Mouse (Mus musculus) stomach, postnatal 0 days (tissue): ENCODE measurements around the gene Rufy3. TPM values are rescaled to one million over a fixed set of nuclear protein-coding genes. Genes with fewer than 3 reads are reported as not detected.

Source experiments
- ATAC-seq: fragments of 200-750 bp; cut with Nextera tagmentation; 2 replicates; pipeline ENCODE4 v1.8.0; 2017; ENCODE audit not compliant: low FRiP score, low TSS enrichment
- DNase-seq: peaks from one replicate; pipeline ENCODE4 v3.0.0-alpha.2; 2016; ENCODE audit warnings: low spot score
- H3K27ac ChIP-seq: fragments of 300-500 bp; sonication (generic); replicated peaks from 2 replicates; pipeline ENCODE4 v1.5.1; 2014; ENCODE audit warnings: mild to moderate bottlenecking, control low read depth
- H3K27me3 ChIP-seq: fragments of 300-500 bp; sonication (generic); 2 replicates; pipeline ENCODE4 v1.6.1; 2014; ENCODE audit warnings: low read length; ENCODE audit not compliant: control insufficient read depth, insufficient read depth
- H3K36me3 ChIP-seq: fragments of 300-500 bp; sonication (generic); 2 replicates; pipeline ENCODE4 v1.6.1; 2014; ENCODE audit warnings: low read length, mixed read lengths; ENCODE audit not compliant: control insufficient read depth, insufficient read depth
- H3K4me1 ChIP-seq: fragments of 300-500 bp; sonication (generic); replicated peaks from 2 replicates; pipeline ENCODE4 v1.6.1; 2014; ENCODE audit warnings: antibody characterized with exemption; ENCODE audit not compliant: control insufficient read depth, insufficient read depth
- H3K4me2 ChIP-seq: fragments of 300-500 bp; sonication (generic); replicated peaks from 2 replicates; pipeline ENCODE4 v1.6.1; 2014; ENCODE audit warnings: low read depth, mild to moderate bottlenecking, control low read depth, moderate library complexity
- H3K4me3 ChIP-seq: fragments of 300-500 bp; sonication (generic); 2 replicates; pipeline ENCODE4 v1.5.1; 2014; ENCODE audit warnings: low read depth, low read length, control low read depth
- H3K9ac ChIP-seq: fragments of 300-500 bp; sonication (generic); 2 replicates; pipeline ENCODE4 v1.6.1; 2014; ENCODE audit warnings: mild to moderate bottlenecking, low read length, control low read depth, mixed read lengths
- H3K9me3 ChIP-seq: fragments of 300-500 bp; sonication (generic); 2 replicates; pipeline ENCODE4 v1.6.1; 2016; ENCODE audit warnings: low read length; ENCODE audit not compliant: control insufficient read depth
- CTCF ChIP-seq: IDR thresholded peaks from 2 replicates; pipeline ENCODE4 v1.5.1; 2016; ENCODE audit warnings: antibody characterized with exemption, low read depth, mild to moderate bottlenecking, moderate library complexity
- EP300 ChIP-seq: optimal IDR thresholded peaks from 2 replicates; pipeline ENCODE3; 2016; ENCODE audit warnings: antibody characterized with exemption
- whole genome bisulfite sequencing: fragments of 180-500 bp; shearing (Covaris S2); extraction: QIAGEN DNeasy Blood & Tissue Kit; methylation state at CpG from one replicate; pipeline ENCODE4 v1.1.7; 2014; 5-methylcytosine and 5-hydroxymethylcytosine counted together
- polyA plus RNA-seq: library from polyadenylated mRNA; unstranded; fragments of >200 nt; fragmentation: Nextera tagmentation; extraction: Ambion mirVana; gene quantifications from 2 replicates; pipeline ENCODE4 v1.2.1, GENCODE M21; 2015

The Rufy3 gene
- 9.8 and 10.3 TPM in 2 replicates for polyA plus RNA-seq

GRCm38 (mm10) chr5:88564501-88565147 is at the start of gene Rufy3:
TSS of gene Rufy3 (plus strand) at chr5:88565040.
- WGBS: under 1% methylated on average over 49 of the region's 71 CpGs
- Histone ChIP-seq H3K27me3 (no peaks in the 10 kb centered on the region), H3K4me3 (peak within 1 kb of the TSS; percentile 88), H3K4me2 (peak within 1 kb of the TSS; percentile 69), H3K4me1 (peaks cover 3% of the 10 kb centered on the region), H3K27ac (peak within 1 kb of the TSS; percentile 92), H3K9me3 (no peaks in the 10 kb centered on the region), H3K9ac (peak within 1 kb of the TSS; percentile 79), H3K36me3 (no peaks in the 10 kb centered on the region)
- peak; percentile 93 for ATAC-seq
- peak; percentile 88 for DNase-seq
- peak; percentile 71 for TF ChIP-seq CTCF
- no peak for TF ChIP-seq EP300

GRCm38 (mm10) chr5:88519232-88519631 is 45.6 kb upstream of the Rufy3 start:
- ATAC-seq (no peak), DNase-seq (peak; percentile 15)
- H3K27ac ChIP-seq: no peak overlapping the region
- H3K9me3 ChIP-seq: no peaks in the 10 kb centered on the region
- H3K4me3 ChIP-seq: no peak overlapping the region
- no peaks in the 10 kb centered on the region for H3K27me3 ChIP-seq
- no peak overlapping the region for H3K4me2 ChIP-seq
- TF ChIP-seq EP300: no peak
- peak; percentile 86 for TF ChIP-seq CTCF
- H3K36me3 ChIP-seq: no peaks in the 10 kb centered on the region
- WGBS: 2% methylated on average over 2 of the region's 2 CpGs
- H3K4me1 ChIP-seq: no peaks in the 10 kb centered on the region
- H3K9ac ChIP-seq: no peak overlapping the region

GRCm38 (mm10) chr5:88527657-88528056 is 37.2 kb upstream of the Rufy3 start, which contains the start of gene Jchain:
TSS of gene Jchain (minus strand) at chr5:88527891.
- Histone ChIP-seq H3K27me3 (no peaks in the 10 kb centered on the region), H3K4me2 (no peak within 1 kb of the TSS), H3K9me3 (no peaks in the 10 kb centered on the region), H3K9ac (no peak within 1 kb of the TSS), H3K4me1 (no peaks in the 10 kb centered on the region), H3K36me3 (no peaks in the 10 kb centered on the region), H3K27ac (no peak within 1 kb of the TSS), H3K4me3 (no peak within 1 kb of the TSS)
- ATAC-seq: no peak
- TF ChIP-seq CTCF (no peak), EP300 (no peak)
- DNase-seq: no peak
- 87% methylated on average over 3 of the region's 3 CpGs for WGBS

GRCm38 (mm10) chr5:88530908-88531307 is 33.9 kb upstream of the Rufy3 start:
- no peaks in the 10 kb centered on the region for H3K36me3 ChIP-seq
- no peaks in the 10 kb centered on the region for H3K27me3 ChIP-seq
- H3K9ac ChIP-seq: no peak overlapping the region
- H3K4me1 ChIP-seq: no peaks in the 10 kb centered on the region
- no peak for TF ChIP-seq CTCF
- DNase-seq (no peak), ATAC-seq (peak; percentile 65; the same call in 1 of the 2 replicates)
- 0 out of 2 replicates have a peak overlapping the region, but pooled peaks have one; percentile 18 for H3K27ac ChIP-seq
- H3K4me3 ChIP-seq: no peak overlapping the region
- no peak overlapping the region for H3K4me2 ChIP-seq
- no peaks in the 10 kb centered on the region for H3K9me3 ChIP-seq
- WGBS: 41% methylated on average over 1 of the region's 1 CpGs

GRCm38 (mm10) chr5:88534697-88535096 is 30.1 kb upstream of the Rufy3 start:
- Histone ChIP-seq H3K9me3 (no peaks in the 10 kb centered on the region), H3K4me3 (no peak overlapping the region), H3K4me2 (no peak overlapping the region), H3K27ac (no peak overlapping the region), H3K4me1 (no peaks in the 10 kb centered on the region), H3K36me3 (no peaks in the 10 kb centered on the region), H3K9ac (no peak overlapping the region), H3K27me3 (no peaks in the 10 kb centered on the region)
- ATAC-seq: no peak
- DNase-seq: no peak
- TF ChIP-seq EP300 (no peak), CTCF (no peak)
- WGBS: 60% methylated on average over 3 of the region's 3 CpGs

GRCm38 (mm10) chr5:88540845-88541244 is 24.0 kb upstream of the Rufy3 start:
- ATAC-seq (no peak), DNase-seq (no peak)
- TF ChIP-seq CTCF: no peak
- TF ChIP-seq EP300: no peak

More at GRCm38 (mm10) chr5:88540845-88541244, 24.0 kb upstream of the Rufy3 start:
- H3K4me1 ChIP-seq: no peaks in the 10 kb centered on the region
- H3K9me3 ChIP-seq: no peaks in the 10 kb centered on the region
- H3K4me3 ChIP-seq: no peak overlapping the region
- no peak overlapping the region for H3K27ac ChIP-seq
- no peaks in the 10 kb centered on the region for H3K27me3 ChIP-seq
- H3K36me3 ChIP-seq: no peaks in the 10 kb centered on the region
- no peak overlapping the region for H3K9ac ChIP-seq
- no peak overlapping the region for H3K4me2 ChIP-seq
